Mouse (Mus musculus) adipocyte (in vitro differentiated cells): ENCODE data around the gene Ankrd40.

Source experiments
- DNase-seq: peaks from one replicate; pipeline ENCODE4 v3.0.0-alpha.2; 2016; ENCODE audit warnings: low spot score

Ankrd40 gene

DNA sequence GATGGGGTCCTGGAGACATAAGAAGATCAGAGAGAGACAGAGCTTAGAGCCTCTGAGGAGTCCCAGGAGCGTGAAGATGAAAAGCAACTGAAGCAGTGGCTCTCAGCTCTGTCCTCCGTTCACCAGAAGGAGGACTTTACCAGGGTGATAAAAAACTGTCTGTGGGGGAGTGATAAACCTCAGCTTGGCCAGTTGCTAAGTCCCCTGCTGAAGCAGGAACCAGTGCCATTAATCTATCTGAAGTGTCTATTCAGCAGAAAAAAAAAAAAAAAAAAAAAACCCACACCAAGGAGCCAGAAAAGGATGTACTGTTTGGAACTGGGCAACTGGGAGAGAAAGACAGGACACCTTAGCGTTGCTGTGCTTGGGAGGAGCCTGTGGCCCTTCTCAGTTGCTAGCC lies 23.3 kb downstream of the Ankrd40 start:
- no peak for DNase-seq

- DNase-seq = no peak
Observed at GRCm38 (mm10) chr11:94355521-94356217, 27.9 kb downstream of the Ankrd40 start.

DNA sequence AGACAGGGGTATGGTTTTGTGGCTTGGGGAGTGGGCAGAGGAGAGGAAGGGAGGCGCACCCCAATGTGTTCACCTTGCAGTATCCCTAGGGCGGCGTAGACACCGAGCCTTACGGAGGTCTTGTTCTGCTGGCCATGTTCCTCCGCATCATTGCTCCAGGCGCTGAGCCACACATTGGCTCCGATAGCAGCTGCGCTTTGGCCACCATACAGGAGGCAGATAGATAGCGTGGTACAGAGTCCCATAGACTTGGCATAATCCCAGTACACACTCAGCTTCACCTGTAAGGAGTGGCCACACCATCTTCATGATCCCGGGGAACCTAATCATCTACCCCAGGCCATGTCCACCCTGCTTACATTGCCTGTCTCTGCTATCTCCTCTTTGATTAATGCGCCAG lies 31.4 kb downstream of the Ankrd40 start:
- no peak for DNase-seq

DNA sequence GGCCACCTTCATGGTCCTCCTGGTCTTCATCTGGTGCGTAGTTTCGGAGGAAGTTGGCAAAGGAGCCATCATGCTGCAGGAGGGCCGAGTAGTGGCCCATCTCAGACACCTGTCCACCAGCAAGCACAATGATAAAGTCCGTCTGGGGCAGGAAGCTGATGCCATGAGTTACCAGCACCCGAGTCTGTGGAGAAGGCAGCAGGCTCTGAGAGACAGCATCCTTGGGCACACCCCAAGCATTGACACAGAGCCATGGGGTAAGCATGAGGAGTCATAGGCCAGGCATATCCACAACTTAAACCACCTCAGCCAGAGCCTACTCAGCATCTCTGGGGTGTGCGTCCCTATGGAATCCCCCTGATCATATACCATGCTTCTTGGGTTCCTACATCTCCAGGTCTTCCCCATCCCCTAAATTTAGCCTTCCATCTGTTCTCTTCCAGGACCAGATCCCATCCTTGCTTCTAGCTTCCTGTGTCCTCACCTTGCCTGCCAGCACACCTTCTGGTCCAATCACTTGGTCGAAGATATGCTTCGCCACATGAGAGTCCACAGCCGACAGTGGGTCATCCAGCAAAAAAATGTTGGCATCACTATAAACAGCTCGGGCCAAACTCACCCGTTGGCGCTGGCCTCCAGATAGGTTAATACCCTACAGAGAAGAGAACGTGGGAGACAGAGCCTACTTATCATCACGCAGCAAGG lies 33.5 kb downstream of the Ankrd40 start:
- no peak for DNase-seq

DNA sequence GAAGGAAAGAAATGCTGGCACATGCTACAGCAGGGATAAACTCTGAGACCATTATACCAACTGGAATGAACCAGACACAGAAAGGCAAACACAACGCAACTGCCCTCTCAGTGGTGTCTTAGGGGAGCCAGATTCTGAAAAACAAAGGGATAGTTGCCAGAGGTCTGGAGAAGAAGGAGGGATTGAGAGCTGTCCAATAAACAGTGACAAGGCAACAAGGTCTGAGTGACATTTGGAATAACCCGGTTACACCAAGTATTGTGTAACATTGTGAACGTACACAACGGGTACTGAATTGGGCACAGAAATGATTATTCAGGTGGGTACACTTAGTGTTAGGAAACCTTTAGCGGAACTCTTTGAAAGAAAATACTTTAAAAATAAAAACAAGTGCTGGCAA lies 34.3 kb downstream of the Ankrd40 start:
- peak; percentile 54 for DNase-seq

GRCm38 (mm10) chr11:94363690-94364089 lies 35.9 kb downstream of the Ankrd40 start:
- no peak for DNase-seq

DNA sequence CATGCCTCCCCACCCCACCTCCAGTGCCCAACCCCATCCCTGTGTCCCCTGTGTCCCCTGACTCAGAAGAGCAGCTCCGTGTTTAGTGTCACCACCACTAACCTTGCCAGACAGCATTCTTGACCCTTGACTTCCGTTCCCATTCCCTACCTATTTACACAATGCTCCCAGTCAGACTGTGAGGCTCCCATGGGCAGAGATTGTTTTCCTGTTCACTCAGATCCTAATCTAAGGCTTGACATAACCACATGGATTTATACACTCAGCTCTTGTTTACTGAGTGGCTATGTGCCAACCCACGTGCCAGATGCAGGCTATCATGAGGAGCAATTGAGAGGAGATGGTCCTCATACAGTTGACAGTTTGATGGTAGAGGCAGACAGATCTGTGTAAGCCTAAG lies 37.5 kb downstream of the Ankrd40 start:
- no peak for DNase-seq

- no peak for DNase-seq
Observed at GRCm38 (mm10) chr11:94369981-94370380, 42.2 kb downstream of the Ankrd40 start.

GRCm38 (mm10) chr11:94370809-94371208 lies 43.0 kb downstream of the Ankrd40 start:
- DNase-seq = peak; percentile 11

- no peak for DNase-seq
Observed at GRCm38 (mm10) chr11:94374276-94374948, 46.6 kb downstream of the Ankrd40 start.

DNA sequence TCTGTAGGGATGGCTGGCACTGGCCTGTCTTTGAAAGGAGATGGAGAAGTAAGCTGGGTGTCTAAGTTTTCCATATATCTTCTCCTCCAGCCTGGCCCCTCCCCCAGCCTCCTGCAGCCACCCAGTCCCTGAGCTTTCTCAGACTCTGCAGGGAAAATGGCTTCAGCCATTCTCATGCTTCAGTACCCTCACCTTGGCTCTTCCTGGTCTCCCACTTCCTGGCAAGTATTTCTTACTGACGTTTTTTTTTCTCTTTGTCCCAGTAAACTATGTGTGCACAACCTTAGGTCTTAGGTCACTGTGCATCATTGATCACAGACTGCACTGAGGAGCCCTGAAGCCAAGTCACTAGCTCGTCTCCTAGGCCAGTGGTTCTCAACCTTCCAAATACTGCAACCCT lies 51.3 kb downstream of the Ankrd40 start:
- no peak for DNase-seq

GRCm38 (mm10) chr11:94379736-94380135 lies 51.9 kb downstream of the Ankrd40 start:
- DNase-seq = no peak

GRCm38 (mm10) chr11:94385977-94386771 lies 58.4 kb downstream of the Ankrd40 start:
- DNase-seq = no peak

DNA sequence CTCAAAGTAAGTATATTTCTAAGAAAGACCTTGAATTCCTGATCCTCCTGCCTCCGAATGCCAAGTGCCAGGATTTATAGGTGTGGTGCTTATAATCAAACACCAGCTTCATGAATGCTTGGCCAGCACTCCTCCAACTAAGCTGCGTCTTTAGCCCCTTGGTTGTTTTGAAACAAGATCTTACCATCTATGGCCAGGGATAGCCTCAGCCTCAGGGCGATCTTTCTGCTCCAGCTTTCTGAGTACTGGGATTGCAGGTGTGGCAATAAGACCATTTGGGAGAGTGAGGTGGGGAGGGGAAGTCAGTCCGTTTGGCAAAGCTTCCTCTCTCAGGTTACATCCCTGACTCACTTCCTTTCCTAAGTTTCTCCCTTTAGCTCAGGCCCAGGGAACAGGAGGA lies 60.0 kb downstream of the Ankrd40 start:
- DNase-seq = no peak

- DNase-seq = no peak
Observed at GRCm38 (mm10) chr11:94389021-94389420, 61.2 kb downstream of the Ankrd40 start.

DNA sequence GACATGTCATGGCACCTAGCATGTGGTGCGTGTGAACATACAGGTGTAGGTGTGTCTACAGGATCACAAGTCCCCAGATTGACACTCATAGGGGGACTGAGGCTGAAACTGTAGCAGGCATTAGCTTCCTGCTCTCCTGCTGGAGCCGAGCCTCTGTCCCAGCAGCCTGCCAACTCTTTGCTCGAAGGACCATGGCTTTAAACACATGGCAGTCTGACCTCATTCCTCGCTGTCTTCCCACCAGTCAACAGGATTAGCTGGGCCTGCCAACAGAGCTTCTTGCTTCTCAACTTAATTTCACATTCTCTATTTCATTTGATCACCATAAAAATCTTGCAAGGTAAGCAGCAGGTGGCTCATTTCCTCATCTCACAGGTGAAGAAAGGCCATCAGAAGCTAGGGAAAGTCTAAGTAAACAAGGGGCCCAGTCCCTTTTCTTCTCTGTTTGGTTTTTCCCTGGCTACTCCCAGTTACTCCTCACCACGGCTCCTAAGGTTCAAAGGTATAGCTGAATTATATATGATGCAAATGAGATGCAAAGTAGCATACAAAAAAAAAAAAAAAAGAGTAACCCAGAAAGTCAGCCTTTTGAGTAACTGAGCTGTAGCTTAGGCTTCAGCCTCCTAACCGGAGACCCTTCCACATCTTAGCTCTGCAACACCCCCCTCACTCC lies 62.1 kb downstream of the Ankrd40 start:
- DNase-seq = peak; percentile 34

- DNase-seq = no peak
Observed at GRCm38 (mm10) chr11:94390825-94391224, 63.0 kb downstream of the Ankrd40 start.
